In the genomic region with DNA sequence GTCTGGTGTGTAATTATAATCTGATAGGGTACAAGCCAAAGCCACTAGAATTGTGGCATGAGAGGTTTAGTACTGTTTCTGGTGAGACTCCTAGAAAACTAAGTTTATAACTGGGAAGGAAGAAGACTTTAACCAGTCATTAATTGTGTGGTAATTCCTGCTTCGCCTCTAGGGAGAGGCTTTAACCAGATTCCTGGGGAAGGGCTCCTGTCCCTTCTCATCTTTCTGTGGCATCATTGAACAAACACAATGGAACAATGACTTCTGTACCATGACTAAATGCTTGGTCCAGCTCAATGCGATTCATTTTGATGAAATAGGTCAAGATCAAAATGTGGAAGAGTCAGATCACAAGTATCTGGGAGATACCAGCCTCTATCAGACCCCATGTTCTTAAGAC, we compare ENCODE assay signal across 26 mouse cellular contexts.
"Had no signal": no experiment of that assay in that cellular context is flagged by ENCODE, and none has a peak within 500 bp of the region (broad histone marks: within the 10 kb centered on the region; RNA-seq: fewer than 3 reads in every experiment).

No protein-coding gene starts in this region.

- DNase-seq: gastrocnemius, postnatal 14 days; gastrocnemius, postnatal 36 days; heart, adult 11 months; heart, adult 2 months; heart, postnatal 14 days; heart, postnatal 36 days; kidney, adult 18-20 months; kidney, adult 8-10 months; kidney, postnatal 10 days; kidney, postnatal 25 days; kidney, postnatal 4 days; liver; liver, embryonic 13.5 days had no signal

- H3K27ac ChIP-seq: heart, adult 2 months; heart, embryonic 13.5 days; heart, embryonic 15.5 days; hindbrain, embryonic 10.5 days; hindbrain, embryonic 13.5 days; hindbrain, embryonic 15.5 days; intestine, embryonic 15.5 days; left cerebral cortex, adult 2 months; limb, embryonic 10.5 days; limb, embryonic 12.5 days; liver, embryonic 13.5 days had no signal

- H3K27me3 ChIP-seq: heart, embryonic 13.5 days; heart, embryonic 15.5 days; hindbrain, embryonic 15.5 days; intestine, embryonic 15.5 days; limb, embryonic 12.5 days; liver, embryonic 13.5 days had no signal

- H3K36me3 ChIP-seq: heart, embryonic 13.5 days; heart, embryonic 15.5 days; hindbrain, embryonic 10.5 days; hindbrain, embryonic 13.5 days; hindbrain, embryonic 15.5 days; intestine, embryonic 15.5 days; limb, embryonic 10.5 days; limb, embryonic 12.5 days; liver, embryonic 13.5 days had no signal

- ATAC-seq: inflammation-experienced regulatory T-cells, adult 6 months; intestine, embryonic 15.5 days; intestine, postnatal 0 days had no signal

- H3K4me3 ChIP-seq: heart, adult 2 months; heart, embryonic 13.5 days; heart, embryonic 15.5 days; hindbrain, embryonic 10.5 days; hindbrain, embryonic 13.5 days; hindbrain, embryonic 15.5 days; intestine, embryonic 15.5 days; left cerebral cortex, adult 2 months; limb, embryonic 10.5 days; limb, embryonic 12.5 days; liver, embryonic 13.5 days had no signal

- H3K4me2 ChIP-seq: heart, embryonic 11.5 days; heart, embryonic 13.5 days; heart, embryonic 15.5 days; hindbrain, embryonic 13.5 days; hindbrain, embryonic 15.5 days; intestine, embryonic 15.5 days; limb, embryonic 12.5 days; liver, embryonic 11.5 days; liver, embryonic 13.5 days had no signal

- H3K4me1 ChIP-seq: intestine, embryonic 15.5 days; limb, embryonic 12.5 days; liver, embryonic 13.5 days had no signal

- H3K9me3 ChIP-seq: heart, embryonic 13.5 days; heart, embryonic 15.5 days; hindbrain, embryonic 10.5 days; hindbrain, embryonic 13.5 days; hindbrain, embryonic 15.5 days; intestine, embryonic 15.5 days; limb, embryonic 10.5 days; limb, embryonic 12.5 days; liver, embryonic 13.5 days had no signal

- H3K9ac ChIP-seq: heart, embryonic 13.5 days; heart, embryonic 15.5 days; hindbrain, embryonic 13.5 days; hindbrain, embryonic 15.5 days; intestine, embryonic 15.5 days; limb, embryonic 12.5 days; liver, embryonic 13.5 days had no signal
